Mouse (Mus musculus): ENCODE data around the gene Cuta.

Gene Cuta

GRCm38 (mm10) chr17:26886047-26886749 lies 53.2 kb downstream of the Cuta start:
- DNase-seq (ENCODE audit: low spot score): peak; percentile 73

- peak; percentile 85 for DNase-seq (ENCODE audit: low spot score)
These were observed 54.1 kb downstream of the Cuta start for GRCm38 (mm10) chr17:26884995-26885926.

Measured in yolk sac, embryonic 10.5 days (tissue).